Comparison of ENCODE assay signal across 9 mouse cellular contexts in genomic region chr2:102196709-102197108, GRCm38 (mm10). TPM values are rescaled to one million over a fixed set of nuclear protein-coding genes. Genes with fewer than 3 reads are reported as not detected.
DNase-seq lines count a peak whose midpoint lies in the region; ATAC-seq and TF ChIP-seq lines count a peak whose summit lies in the region.
"Had no signal": no experiment of that assay in that cellular context is flagged by ENCODE, and none has a peak within 500 bp of the region (broad histone marks: within the 10 kb centered on the region; RNA-seq: fewer than 3 reads in every experiment).

No protein-coding gene starts in this region.

- no peak for TF ChIP-seq POLR2A in lung, adult 2 months (IDR thresholded peaks at IDR 0.05; ENCODE audit: borderline replicate concordance, extremely low read depth, low read depth, low read length)

- no peaks in the 10 kb centered on the region for H3K9me3 ChIP-seq in heart, embryonic 11.5 days (replicated peaks; ENCODE audit: control insufficient read depth, low read length)
- H3K9me3 ChIP-seq: forebrain, embryonic 13.5 days had no signal

- no peak for TF ChIP-seq CTCF in lung, adult 2 months (IDR thresholded peaks at IDR 0.05; ENCODE audit: insufficient read depth, low read length)

- peaks cover 3% of the 10 kb centered on the region; the same call in 1 of the 2 replicates for H3K4me1 ChIP-seq in heart, embryonic 11.5 days (ENCODE audit: control insufficient read depth, insufficient read depth, low read length)
- H3K4me1 ChIP-seq in lung, adult 2 months (ENCODE audit: control insufficient read depth, insufficient read depth, low read length), result no peaks in the 10 kb centered on the region

- WGBS in heart, embryonic 11.5 days (ENCODE audit: insufficient replicate concordance), result 60% methylated on average over 8 of the region's 8 CpGs
- WGBS in lung, adult 2 months, result 50% methylated on average over 8 of the region's 8 CpGs

- H3K4me2 ChIP-seq in heart, embryonic 11.5 days, result no peak overlapping the region
- H3K4me2 ChIP-seq: forebrain, embryonic 13.5 days had no signal

- no peaks in the 10 kb centered on the region for H3K27me3 ChIP-seq in heart, embryonic 11.5 days (ENCODE audit: control insufficient read depth, insufficient read depth, low read length)
- H3K27me3 ChIP-seq: forebrain, embryonic 13.5 days had no signal

- no peak overlapping the region for H3K4me3 ChIP-seq in heart, embryonic 11.5 days (ENCODE audit: low read depth, low read length)
- no peak overlapping the region for H3K4me3 ChIP-seq in lung, adult 2 months (replicated peaks; ENCODE audit: extremely low read depth, low read depth, low read length)
- H3K4me3 ChIP-seq: forebrain, embryonic 13.5 days had no signal

- H3K36me3 ChIP-seq in heart, embryonic 11.5 days (ENCODE audit: control insufficient read depth, insufficient read depth, low read length), result no peaks in the 10 kb centered on the region

- intact Hi-C loops in gastrocnemius, postnatal 14 days (cut with DNase I; ENCODE audit: low total_unique reads), result no loop called here

- no peak overlapping the region for H3K9ac ChIP-seq in heart, embryonic 11.5 days (ENCODE audit: low read depth, low read length)
- H3K9ac ChIP-seq: forebrain, embryonic 13.5 days had no signal

- no peak overlapping the region for H3K27ac ChIP-seq in heart, embryonic 11.5 days (ENCODE audit: low read depth, low read length)
- H3K27ac ChIP-seq: forebrain, embryonic 13.5 days had no signal

- DNase-seq in heart, adult 11 months, result peak; percentile 94
- peak; percentile 34 for DNase-seq in lung, postnatal 10 days
- no peak for DNase-seq in lung, adult 2 months
- peak; percentile 56 for DNase-seq in gastrocnemius, postnatal 14 days
- DNase-seq in skeletal muscle tissue, adult 2 months (ENCODE audit: low read depth, low spot score), result peak; percentile 55
- no peak for DNase-seq in yolk sac, embryonic 10.5 days (ENCODE audit: low spot score)
- DNase-seq in spleen, postnatal 14 days (ENCODE audit: low spot score in 2 of 2), result no peak

- no peak for ATAC-seq in heart, embryonic 11.5 days (replicated peaks; ENCODE audit: insufficient number of reproducible peaks, low FRiP score, low TSS enrichment)
- ATAC-seq: forebrain, embryonic 13.5 days had no signal

RNA-seq across cellular contexts. Expression of gene Ldlrad3, which starts 10.5 kb away (rescaled TPM):
- 19.0 and 19.2 TPM in 2 replicates for polyA plus RNA-seq in heart, embryonic 11.5 days (2014; fragmentation: Nextera tagmentation; extraction: Ambion mirVana)
- polyA plus RNA-seq in lung, adult 2 months (2012; rRNA removed), result 9.0 and 14.6 TPM in 2 replicates
- total RNA-seq in gastrocnemius, postnatal 14 days (2021), result 1 to 10 TPM; 7.3 to 8.8 TPM

Comparison
In these comparisons a context has a peak if more than half of its experiments do, and no peak if none do; other contexts are left out.
1. DNase-seq: peak in heart, adult 11 months (single experiment), lung, postnatal 10 days (single experiment), gastrocnemius, postnatal 14 days (single experiment) and skeletal muscle tissue, adult 2 months (single experiment); none in lung, adult 2 months (single experiment), yolk sac, embryonic 10.5 days (single experiment) and spleen, postnatal 14 days (0 of 2).